Mouse (Mus musculus) hindbrain, embryonic 14.5 days (tissue): ENCODE measurements around the gene Ptges3l. TPM values are rescaled to one million over a fixed set of nuclear protein-coding genes. Genes with fewer than 3 reads are reported as not detected.
"Not testable (repeated sequence)": the region's sequence is repeated elsewhere in the genome, so short reads cannot be mapped to it uniquely, and the experiment has no call there.

Experiments
- ATAC-seq: fragments of 200-750 bp; cut with Nextera tagmentation; 2 replicates; pipeline ENCODE4 v1.8.0; 2017; ENCODE audit warnings: moderate number of reproducible peaks, mild to moderate bottlenecking, moderate TSS enrichment, moderate library complexity; ENCODE audit not compliant: low FRiP score
- DNase-seq: peaks from one replicate; pipeline ENCODE4 v3.0.0-alpha.2; 2015; ENCODE audit warnings: low spot score
- H3K27ac ChIP-seq: fragments of 300-500 bp; sonication (generic); 2 replicates; pipeline ENCODE4 v1.5.1; 2014; ENCODE audit warnings: mild to moderate bottlenecking, moderate library complexity
- H3K27me3 ChIP-seq: fragments of 300-500 bp; sonication (generic); 2 replicates; pipeline ENCODE4 v1.6.1; 2014; ENCODE audit warnings: mild to moderate bottlenecking, low read length, mixed read lengths; ENCODE audit not compliant: control insufficient read depth, insufficient read depth
- H3K36me3 ChIP-seq: fragments of 300-500 bp; sonication (generic); replicated peaks from 2 replicates; pipeline ENCODE4 v1.6.1; 2014; ENCODE audit not compliant: control insufficient read depth, insufficient read depth
- H3K4me1 ChIP-seq: fragments of 300-500 bp; sonication (generic); replicated peaks from 2 replicates; pipeline ENCODE4 v1.6.1; 2014; ENCODE audit warnings: antibody characterized with exemption, low read length, mixed read lengths; ENCODE audit not compliant: control insufficient read depth, insufficient read depth
- H3K4me2 ChIP-seq: fragments of 300-500 bp; sonication (generic); replicated peaks from 2 replicates; pipeline ENCODE4 v1.6.1; 2014; ENCODE audit warnings: mild to moderate bottlenecking, moderate library complexity
- H3K4me3 ChIP-seq: fragments of 300-500 bp; sonication (generic); replicated peaks from 2 replicates; pipeline ENCODE4 v1.5.1; 2014; ENCODE audit warnings: mild to moderate bottlenecking, low read length
- H3K9ac ChIP-seq: fragments of 300-500 bp; sonication (generic); 2 replicates; pipeline ENCODE4 v1.6.1; 2014
- H3K9me3 ChIP-seq: fragments of 300-500 bp; sonication (generic); 2 replicates; pipeline ENCODE4 v1.6.1; 2016; ENCODE audit warnings: low read length; ENCODE audit not compliant: control insufficient read depth
- WGBS: fragments of 180-500 bp; shearing (Covaris S2); extraction: QIAGEN DNeasy Blood & Tissue Kit; methylation state at CpG from one replicate; pipeline ENCODE4 v1.1.7; 2014; 5-methylcytosine and 5-hydroxymethylcytosine counted together
- polyA plus RNA-seq: library from polyadenylated mRNA; unstranded; fragments of >200 nt; fragmentation: Nextera tagmentation; extraction: Ambion mirVana; gene quantifications from 2 replicates; pipeline ENCODE4 v1.2.1, GENCODE M21; 2014

Ptges3l gene
- polyA plus RNA-seq: 1.9 and 2.2 TPM in 2 replicates

- Histone ChIP-seq H3K27me3 (no peaks in the 10 kb centered on the region), H3K4me2 (peak within 1 kb of the TSS; percentile 80), H3K36me3 (peaks cover 13% of the 10 kb centered on the region), H3K27ac (peak within 1 kb of the TSS; percentile 83), H3K9me3 (no peaks in the 10 kb centered on the region), H3K4me1 (peaks cover 16% of the 10 kb centered on the region), H3K4me3 (peak within 1 kb of the TSS; percentile 76), H3K9ac (peak within 1 kb of the TSS; percentile 71)
- ATAC-seq (peak; percentile 94), DNase-seq (peak; percentile 97)
- WGBS: under 1% methylated on average over 77 of the region's 81 CpGs
These were observed at the start of gene Ptges3l, which contains the start of gene Rundc1 for GRCm38 (mm10) chr11:101424925-101425813. TSS of gene Ptges3l (minus strand) at chr11:101425333. TSS of gene Rundc1 (plus strand) at chr11:101425085.

DNA sequence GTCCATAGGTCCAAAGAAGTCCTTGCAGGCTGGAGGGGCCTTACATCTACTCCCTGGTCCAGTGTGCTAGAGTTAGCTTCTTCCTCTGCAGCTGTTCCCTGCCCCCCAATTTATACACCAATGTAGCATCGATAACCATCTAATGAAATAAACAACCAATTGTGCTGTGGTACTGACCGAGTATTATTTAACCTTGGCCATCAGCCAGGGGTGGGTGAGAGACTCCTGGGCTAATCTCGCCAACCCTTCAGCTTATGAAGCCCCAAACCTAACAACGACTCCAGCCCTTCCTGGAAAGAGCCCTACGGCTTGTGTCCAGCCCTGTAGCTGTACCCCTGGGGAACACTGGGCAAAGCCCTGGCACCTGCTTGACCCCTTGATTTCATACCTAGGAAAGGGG, 49.2 kb upstream of the Ptges3l start:
- Histone ChIP-seq H3K4me1 (peaks cover 17% of the 10 kb centered on the region), H3K4me3 (no peak overlapping the region), H3K36me3 (peaks cover 10% of the 10 kb centered on the region), H3K27ac (no peak overlapping the region), H3K4me2 (no peak overlapping the region), H3K9me3 (no peaks in the 10 kb centered on the region), H3K27me3 (no peaks in the 10 kb centered on the region), H3K9ac (no peak overlapping the region)
- no peak for ATAC-seq
- no peak for DNase-seq
- 46% methylated on average over 5 of the region's 5 CpGs for WGBS

DNA sequence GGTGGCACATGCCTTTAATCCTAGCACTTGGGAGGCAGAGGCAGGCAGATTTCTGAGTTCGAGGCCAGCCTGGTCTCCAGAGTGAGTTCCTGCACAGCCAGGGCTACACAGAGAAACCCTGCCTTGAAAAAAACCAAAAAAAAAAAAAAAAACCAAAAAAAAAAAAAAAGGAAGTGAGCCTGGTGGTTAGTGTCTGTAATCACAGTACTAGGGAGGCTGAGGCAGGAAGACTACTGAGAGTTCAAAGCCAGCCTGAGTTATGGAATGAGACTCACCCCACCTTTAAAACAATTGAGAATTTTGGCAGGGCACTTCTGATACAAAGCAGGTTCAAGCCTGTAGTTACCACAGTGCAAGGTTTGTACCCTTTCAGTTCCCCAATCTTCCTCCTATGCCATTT, 48.6 kb upstream of the Ptges3l start:
- ATAC-seq, H3K9me3 ChIP-seq, H3K27me3 ChIP-seq, DNase-seq, H3K27ac ChIP-seq, H3K9ac ChIP-seq, H3K4me3 ChIP-seq, H3K4me2 ChIP-seq: not testable (repeated sequence)
- peaks cover 10% of the 10 kb centered on the region for H3K36me3 ChIP-seq
- H3K4me1 ChIP-seq: peaks cover 16% of the 10 kb centered on the region
- WGBS: 82% methylated on average over 1 of the region's 1 CpGs

GRCm38 (mm10) chr11:101472336-101472735, 47.2 kb upstream of the Ptges3l start:
- Histone ChIP-seq H3K4me1 (peaks cover 9% of the 10 kb centered on the region), H3K4me3 (no peak overlapping the region), H3K27me3 (no peaks in the 10 kb centered on the region), H3K27ac (no peak overlapping the region), H3K9me3 (no peaks in the 10 kb centered on the region), H3K4me2 (no peak overlapping the region), H3K9ac (no peak overlapping the region), H3K36me3 (peaks cover 10% of the 10 kb centered on the region)
- no peak for ATAC-seq
- WGBS: 56% methylated on average over 7 of the region's 7 CpGs
- no peak for DNase-seq

DNA sequence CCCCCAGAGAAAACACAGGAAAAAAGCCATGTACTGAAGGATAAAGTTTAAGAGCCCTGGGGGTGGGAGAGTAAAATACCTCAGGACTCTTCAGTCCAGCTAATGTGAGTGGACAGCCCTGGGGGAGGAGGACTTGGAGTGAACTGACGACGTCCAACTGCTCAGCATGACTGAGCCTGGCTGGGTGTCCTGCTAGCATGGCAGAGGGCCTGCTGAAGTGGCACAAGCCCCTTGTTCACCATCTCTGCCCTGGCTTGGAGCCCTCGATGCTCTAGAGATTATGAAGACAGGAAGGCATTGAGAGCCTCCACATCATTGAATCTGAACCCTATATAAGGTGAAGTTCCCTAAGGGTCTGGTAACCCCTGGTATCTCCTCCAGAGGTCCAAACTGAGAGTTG, 46.8 kb upstream of the Ptges3l start:
- H3K27me3 ChIP-seq: no peaks in the 10 kb centered on the region
- no peaks in the 10 kb centered on the region for H3K9me3 ChIP-seq
- no peak overlapping the region for H3K27ac ChIP-seq
- peaks cover 5% of the 10 kb centered on the region; the same call in 1 of the 2 replicates for H3K4me1 ChIP-seq
- DNase-seq (no peak), ATAC-seq (no peak)
- no peak overlapping the region for H3K4me2 ChIP-seq
- peaks cover 10% of the 10 kb centered on the region for H3K36me3 ChIP-seq
- no peak overlapping the region for H3K9ac ChIP-seq
- H3K4me3 ChIP-seq: no peak overlapping the region
- 54% methylated on average over 3 of the region's 3 CpGs for WGBS

GRCm38 (mm10) chr11:101470206-101470605, 45.1 kb upstream of the Ptges3l start:
- DNase-seq (no peak), ATAC-seq (no peak)
- Histone ChIP-seq H3K36me3 (peaks cover 10% of the 10 kb centered on the region), H3K27ac (no peak overlapping the region), H3K9ac (peak overlapping the region; percentile 29; the same call in 1 of the 2 replicates), H3K27me3 (no peaks in the 10 kb centered on the region), H3K9me3 (no peaks in the 10 kb centered on the region), H3K4me2 (peak overlapping the region; percentile 13), H3K4me3 (no peak overlapping the region), H3K4me1 (peaks cover 13% of the 10 kb centered on the region)
- WGBS: 16% methylated on average over 7 of the region's 7 CpGs

GRCm38 (mm10) chr11:101469155-101469554, 44.0 kb upstream of the Ptges3l start:
- peak overlapping the region; percentile 64 for H3K4me3 ChIP-seq
- DNase-seq: no peak
- peaks cover 10% of the 10 kb centered on the region for H3K36me3 ChIP-seq
- peaks cover 18% of the 10 kb centered on the region for H3K4me1 ChIP-seq
- H3K9ac ChIP-seq: peak overlapping the region; percentile 84
- H3K4me2 ChIP-seq: peak overlapping the region; percentile 80
- WGBS: 48% methylated on average over 4 of the region's 4 CpGs
- H3K27ac ChIP-seq: no peak overlapping the region
- ATAC-seq: no peak
- H3K27me3 ChIP-seq: no peaks in the 10 kb centered on the region
- H3K9me3 ChIP-seq: no peaks in the 10 kb centered on the region

- 3% methylated on average over 13 of the region's 13 CpGs for WGBS
- Histone ChIP-seq H3K36me3 (peaks cover 10% of the 10 kb centered on the region), H3K4me1 (peaks cover 22% of the 10 kb centered on the region)
These were observed 43.6 kb upstream of the Ptges3l start for GRCm38 (mm10) chr11:101468731-101469130.

GRCm38 (mm10) chr11:101468263-101468688, 43.1 kb upstream of the Ptges3l start:
- Histone ChIP-seq H3K36me3 (peaks cover 10% of the 10 kb centered on the region), H3K4me1 (peaks cover 27% of the 10 kb centered on the region), H3K27me3 (no peaks in the 10 kb centered on the region), H3K27ac (peak overlapping the region; percentile 82), H3K9me3 (no peaks in the 10 kb centered on the region), H3K9ac (peak overlapping the region; percentile 84), H3K4me2 (peak overlapping the region; percentile 80), H3K4me3 (peak overlapping the region; percentile 64)
- ATAC-seq: peak; percentile 1; the same call in 1 of the 2 replicates
- 1% methylated on average over 29 of the region's 31 CpGs for WGBS
- no peak for DNase-seq

More at GRCm38 (mm10) chr11:101468731-101469130, 43.6 kb upstream of the Ptges3l start:
- ATAC-seq (no peak), DNase-seq (no peak)
- Histone ChIP-seq H3K9ac (peak overlapping the region; percentile 84), H3K4me3 (peak overlapping the region; percentile 64), H3K27ac (peak overlapping the region; percentile 82; the same call in 1 of the 2 replicates), H3K9me3 (no peaks in the 10 kb centered on the region), H3K27me3 (no peaks in the 10 kb centered on the region), H3K4me2 (peak overlapping the region; percentile 80)
